Mouse (Mus musculus): ENCODE results near the gene Aldh1a1.
"Not testable (repeated sequence)": the region's sequence is repeated elsewhere in the genome, so short reads cannot be mapped to it uniquely, and the experiment has no call there.

Gene Aldh1a1

GRCm38 (mm10) chr19:20549409-20549808, 56.9 kb downstream of the Aldh1a1 start:
- no peak for DNase-seq (ENCODE audit: low spot score in 2 of 2)

GRCm38 (mm10) chr19:20555365-20555764, 62.9 kb downstream of the Aldh1a1 start:
- DNase-seq (ENCODE audit: low spot score in 2 of 2): no peak

DNA sequence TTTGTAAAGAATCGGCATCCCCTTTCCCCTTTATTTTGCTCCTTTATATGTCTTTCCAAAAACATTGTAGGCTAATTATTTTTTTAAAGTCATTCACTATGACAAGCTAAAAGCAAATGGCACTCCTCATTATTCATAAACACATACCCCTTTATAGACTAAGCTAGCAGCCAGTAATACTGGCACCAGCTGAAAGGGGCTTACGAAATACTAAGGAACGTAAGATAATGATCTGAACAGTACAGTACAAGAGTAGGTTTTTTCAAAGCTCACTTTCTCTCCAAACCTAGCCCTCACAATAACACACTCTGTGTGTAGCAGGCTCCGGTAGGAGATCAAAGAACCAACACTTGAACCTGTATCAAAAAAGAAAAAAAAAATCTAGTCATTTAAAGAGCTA, 64.7 kb downstream of the Aldh1a1 start:
- no peak for DNase-seq (ENCODE audit: low spot score in 2 of 2)

GRCm38 (mm10) chr19:20558069-20558468, 65.6 kb downstream of the Aldh1a1 start:
- DNase-seq (ENCODE audit: low spot score in 2 of 2): no peak

- no peak for DNase-seq (ENCODE audit: low spot score in 2 of 2)
Observed at GRCm38 (mm10) chr19:20558544-20558943, 66.0 kb downstream of the Aldh1a1 start.

DNA sequence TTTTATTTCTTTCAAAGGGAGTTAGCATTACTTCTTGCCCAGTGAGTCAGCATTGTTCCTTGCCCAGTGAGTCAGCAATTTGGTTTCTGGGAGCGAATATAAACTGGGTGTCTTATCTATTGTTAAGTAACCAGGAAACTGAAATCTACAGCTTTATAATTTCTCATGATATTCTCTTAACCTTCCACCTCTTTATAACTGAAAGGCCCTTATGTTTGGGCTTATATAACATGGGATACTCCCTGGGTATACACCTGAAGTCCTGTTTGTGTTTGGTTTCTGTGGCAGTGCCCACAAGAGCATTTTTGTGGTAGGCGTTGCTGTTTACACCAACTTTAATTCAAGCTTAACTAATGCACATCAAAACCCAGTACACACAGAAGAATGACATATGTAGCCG, 66.4 kb downstream of the Aldh1a1 start:
- DNase-seq (ENCODE audit: low spot score in 2 of 2): no peak

DNA sequence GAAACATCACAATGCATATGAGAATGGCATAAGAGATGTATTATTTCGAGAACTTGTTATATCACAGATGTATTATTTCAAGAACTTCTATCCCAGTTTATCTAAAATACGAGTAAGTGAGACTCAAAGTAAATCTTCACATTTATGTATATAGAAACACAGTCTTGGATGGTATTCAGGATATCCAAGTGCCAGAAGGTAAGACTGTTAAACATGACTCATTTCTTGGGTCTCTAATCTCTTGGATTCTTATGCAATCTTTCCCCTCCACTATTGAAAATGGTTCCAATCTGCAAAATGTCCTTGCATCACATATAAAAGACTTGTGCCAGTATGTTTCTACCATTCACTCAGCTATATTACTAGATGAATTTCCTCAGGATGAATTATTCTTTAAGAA, 67.4 kb downstream of the Aldh1a1 start:
- DNase-seq (ENCODE audit: low spot score in 2 of 2): no peak

DNA sequence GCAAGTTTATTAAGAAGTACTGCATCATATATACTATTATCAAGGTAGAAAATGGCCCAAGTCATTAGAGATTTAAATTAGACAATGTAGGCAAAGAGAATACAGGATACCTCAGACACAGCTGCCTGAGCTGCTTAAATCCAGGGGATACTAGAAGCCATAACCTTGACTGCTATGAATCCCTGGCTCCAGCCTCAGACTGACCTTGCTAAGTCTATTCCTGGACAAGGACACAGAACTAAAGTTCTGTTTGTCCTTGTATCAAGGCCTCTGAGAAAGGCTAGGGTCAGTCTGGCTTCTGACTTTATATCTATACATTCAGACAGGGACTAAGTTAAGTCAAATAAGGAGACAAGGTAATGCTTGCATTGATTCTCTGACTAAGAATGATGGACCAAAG, 69.9 kb downstream of the Aldh1a1 start:
- no peak for DNase-seq (ENCODE audit: low spot score in 2 of 2)

DNA sequence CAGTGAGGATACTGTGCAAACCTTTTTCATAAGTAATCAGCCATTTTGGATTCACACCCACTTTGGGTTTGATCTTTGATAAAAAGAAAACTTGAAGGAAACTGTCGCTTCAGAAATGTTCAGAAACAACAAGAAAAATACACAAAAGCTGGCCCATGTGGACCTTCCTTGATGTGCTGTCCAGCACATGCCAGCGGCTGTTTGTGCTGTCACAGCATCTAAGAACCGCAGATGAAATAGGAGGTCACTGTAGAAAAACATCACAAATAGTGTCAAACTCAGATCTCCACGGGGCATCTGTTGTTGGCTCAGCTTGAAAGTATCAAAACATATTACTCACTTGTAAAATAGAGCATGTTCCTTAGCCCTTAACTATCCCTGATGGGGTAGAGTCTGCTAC, 73.8 kb downstream of the Aldh1a1 start:
- no peak for DNase-seq (ENCODE audit: low spot score in 2 of 2)

GRCm38 (mm10) chr19:20567039-20567438, 74.5 kb downstream of the Aldh1a1 start:
- no peak for DNase-seq (ENCODE audit: low spot score in 2 of 2)

GRCm38 (mm10) chr19:20576984-20577383, 84.5 kb downstream of the Aldh1a1 start:
- no peak for DNase-seq (ENCODE audit: low spot score in 2 of 2)

- DNase-seq (ENCODE audit: low spot score in 2 of 2): no peak
Observed at GRCm38 (mm10) chr19:20577429-20577828, 84.9 kb downstream of the Aldh1a1 start.

- DNase-seq (ENCODE audit: low spot score in 2 of 2): no peak
Observed at GRCm38 (mm10) chr19:20599951-20600350, 107.4 kb downstream of the Aldh1a1 start.

DNA sequence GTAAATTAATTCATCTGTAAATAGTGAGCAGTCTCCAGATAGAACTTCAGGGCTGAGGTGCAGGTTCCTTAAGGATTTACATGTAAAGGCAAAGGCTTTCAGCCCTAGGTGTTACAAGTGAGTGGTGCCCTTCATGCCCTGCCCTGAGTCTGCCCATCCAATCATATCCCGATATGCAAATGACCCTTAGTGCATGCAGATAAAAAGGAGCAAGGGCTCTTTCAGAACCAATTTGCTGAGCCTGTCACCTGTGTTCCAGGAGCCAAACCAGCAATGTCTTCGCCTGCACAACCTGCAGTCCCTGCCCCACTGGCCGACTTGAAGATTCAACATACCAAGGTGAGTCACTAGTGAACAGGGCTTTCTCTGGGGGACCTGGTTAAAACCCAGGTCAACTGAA, 109.2 kb downstream of the Aldh1a1 start:
- DNase-seq (ENCODE audit: low spot score in 2 of 2): no peak

DNA sequence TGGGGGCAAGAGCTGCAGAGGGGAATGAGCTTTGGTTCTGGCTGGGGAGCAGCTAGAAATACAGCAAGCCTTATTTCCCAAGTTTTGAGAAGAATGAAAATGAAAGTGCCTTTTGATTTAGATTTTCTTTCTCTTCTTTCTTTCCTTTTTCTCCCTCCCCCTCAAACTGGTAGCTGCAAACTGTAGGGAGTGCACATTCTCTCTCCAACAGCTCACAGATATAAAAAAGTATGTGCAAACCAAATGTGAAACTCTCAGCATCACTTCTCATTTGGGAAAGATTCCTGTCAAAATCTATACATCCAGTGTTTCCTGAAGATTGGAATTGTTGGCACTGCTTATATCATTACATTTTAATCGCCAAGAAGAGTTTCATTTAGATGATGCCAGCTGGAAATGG, 110.7 kb downstream of the Aldh1a1 start:
- peak in 1 of 2 experiments; percentile 3 for DNase-seq (ENCODE audit: low spot score in 2 of 2)

DNA sequence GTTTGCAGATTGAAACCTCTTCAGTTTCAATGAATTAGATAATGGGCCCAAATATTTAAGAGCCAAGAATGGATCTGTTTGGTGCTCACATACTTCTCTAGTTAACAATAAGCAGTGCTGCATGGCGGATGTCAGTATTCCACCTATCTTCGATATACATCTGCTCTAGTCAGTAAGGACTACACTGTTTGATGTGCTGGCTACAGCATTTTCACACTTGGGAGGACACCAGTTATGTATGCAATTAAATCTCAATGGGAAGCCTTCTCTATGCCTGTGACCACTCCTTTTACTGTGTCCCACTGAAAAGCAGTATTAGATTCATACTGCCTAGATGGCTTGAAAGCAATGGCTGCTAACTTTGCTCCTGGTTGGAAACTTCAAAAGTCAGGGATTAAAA, 111.4 kb downstream of the Aldh1a1 start:
- DNase-seq (ENCODE audit: low spot score in 2 of 2): no peak

GRCm38 (mm10) chr19:20614252-20614930, 121.9 kb downstream of the Aldh1a1 start:
- no peak for DNase-seq (ENCODE audit: low spot score in 2 of 2)

DNA sequence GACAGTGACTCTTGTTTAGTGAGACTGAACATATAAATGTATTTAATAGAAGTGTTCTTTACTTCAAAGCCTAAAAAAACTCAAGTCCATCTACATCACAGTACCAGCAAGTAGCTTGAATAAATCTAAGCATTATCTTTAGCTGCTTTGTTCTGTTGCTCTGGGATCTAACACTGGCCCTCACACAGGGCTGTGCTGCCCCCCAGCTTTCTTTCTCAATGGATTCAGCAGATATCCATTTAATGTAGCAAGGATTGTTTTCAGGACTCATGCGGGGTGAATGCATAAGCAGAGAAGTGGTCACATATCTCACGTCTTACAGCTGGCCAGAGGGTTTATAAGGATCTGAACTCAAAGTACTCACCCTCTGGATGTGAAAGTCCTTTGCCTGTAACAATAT, 129.9 kb downstream of the Aldh1a1 start:
- DNase-seq (ENCODE audit: low spot score in 2 of 2): no peak

GRCm38 (mm10) chr19:20623416-20623815, 130.9 kb downstream of the Aldh1a1 start:
- DNase-seq (ENCODE audit: low spot score in 2 of 2): no peak

- no peak for DNase-seq (ENCODE audit: low spot score in 2 of 2)
Observed at GRCm38 (mm10) chr19:20631020-20631419, 138.5 kb downstream of the Aldh1a1 start.

GRCm38 (mm10) chr19:20633876-20634691, 141.6 kb downstream of the Aldh1a1 start:
- peak; percentile 2 to 3 for DNase-seq (ENCODE audit: low spot score in 2 of 2)

- no peak for DNase-seq (ENCODE audit: low spot score in 2 of 2)
Observed at GRCm38 (mm10) chr19:20644346-20644745, 151.8 kb downstream of the Aldh1a1 start.

- DNase-seq (ENCODE audit: low spot score in 2 of 2): not testable (repeated sequence)
Observed at GRCm38 (mm10) chr19:20647496-20647895, 155.0 kb downstream of the Aldh1a1 start.
